8 mouse cellular contexts compared by ENCODE assay signal in the genomic region with DNA sequence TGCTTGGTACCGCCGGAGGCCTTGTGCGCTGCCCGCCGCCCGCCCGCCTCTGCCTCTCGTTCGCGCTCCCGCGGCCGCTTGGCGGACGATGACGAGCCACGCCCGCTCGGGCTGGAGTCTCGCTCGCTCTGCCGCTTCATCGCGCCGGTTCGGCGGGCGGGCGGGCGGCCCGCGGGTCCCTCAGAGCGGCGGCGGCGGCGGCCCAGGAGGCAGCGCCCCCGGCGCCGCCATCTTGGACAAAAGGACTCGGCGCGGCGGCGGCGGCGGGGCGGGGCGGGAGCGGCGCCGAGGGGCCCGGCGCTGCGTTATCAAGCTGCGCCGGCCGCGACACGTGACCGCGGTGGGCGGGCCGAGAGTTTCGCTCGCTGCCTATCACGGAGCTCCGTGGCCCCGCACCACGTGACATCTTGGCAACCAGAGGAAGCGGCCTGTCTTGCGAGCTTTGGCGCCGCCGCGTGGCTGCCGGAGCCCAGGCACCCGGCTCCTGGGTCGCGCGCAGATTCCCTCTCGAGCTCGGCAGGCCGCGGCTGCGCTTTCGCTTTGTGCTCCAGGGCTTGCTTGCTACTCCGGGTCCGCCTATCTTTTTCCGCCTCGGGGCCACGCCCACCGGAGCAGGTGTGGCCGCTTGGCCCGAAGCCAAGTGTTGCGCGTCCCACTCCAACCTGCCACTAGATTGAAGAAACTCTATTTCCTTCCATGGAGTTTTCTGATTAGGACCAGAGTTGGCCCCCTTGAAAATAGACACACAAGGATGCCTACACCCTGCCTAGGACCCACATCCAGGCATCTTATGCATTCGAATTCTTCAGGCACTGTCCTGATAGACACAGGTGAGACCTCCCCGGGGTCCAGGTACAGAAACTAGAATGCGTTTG. TPM values are rescaled to one million over a fixed set of nuclear protein-coding genes. Genes with fewer than 3 reads are reported as not detected.
DNase-seq lines count a peak whose midpoint lies in the region; ATAC-seq and TF ChIP-seq lines count a peak whose summit lies in the region.

A gene (minus strand): TSS at position 601 of the 875 bp plus-strand sequence.

- H3K4me3 ChIP-seq in ES-Bruce4 (ENCODE audit: low read depth, low read length): peak within 1 kb of the TSS; percentile 94
- H3K4me3 ChIP-seq in forebrain, embryonic 13.5 days: peak within 1 kb of the TSS; percentile 97
- H3K4me3 ChIP-seq in liver, postnatal 0 days (ENCODE audit: low read depth, low read length): peak within 1 kb of the TSS; percentile 94
- peak within 1 kb of the TSS; percentile 93 for H3K4me3 ChIP-seq in neural tube, embryonic 14.5 days (ENCODE audit: low read depth, low read length)

- peak; percentile 66 for TF ChIP-seq CTCF in ES-Bruce4 (IDR thresholded peaks at IDR 0.05; ENCODE audit: low read depth, low read length)
- TF ChIP-seq CTCF in liver, postnatal 0 days (IDR thresholded peaks at IDR 0.05; ENCODE audit: low read depth): peak; percentile 91

- no peaks in the 10 kb centered on the region for H3K9me3 ChIP-seq in ES-Bruce4 (replicated peaks; ENCODE audit: control insufficient read depth, insufficient read depth, low read length, poor library complexity, severe bottlenecking)
- no peaks in the 10 kb centered on the region for H3K9me3 ChIP-seq in forebrain, embryonic 13.5 days (replicated peaks)
- H3K9me3 ChIP-seq in liver, postnatal 0 days (ENCODE audit: low read length): no peaks in the 10 kb centered on the region
- H3K9me3 ChIP-seq in neural tube, embryonic 14.5 days (ENCODE audit: control insufficient read depth, low read length): no peaks in the 10 kb centered on the region

- peak; percentile 57; the same call in 1 of the 2 replicates for ATAC-seq in cerebellum, adult (ENCODE audit: insufficient number of reproducible peaks, low FRiP score, low TSS enrichment)
- peak; percentile 81 for ATAC-seq in forebrain, embryonic 13.5 days
- ATAC-seq in liver, postnatal 0 days: peak; percentile 75
- peak; percentile 68 for ATAC-seq in neural tube, embryonic 14.5 days (ENCODE audit: low read depth)

- peak; percentile 98 to 99 for DNase-seq in heart, postnatal 10 days
- peak; percentile 84 for DNase-seq in large intestine, adult 2 months (ENCODE audit: low read depth, low spot score)
- DNase-seq in liver, postnatal 0 days: peak; percentile 99
- peak; percentile 99 for DNase-seq in testis, postnatal 10 days (ENCODE audit: low spot score)

- WGBS in forebrain, embryonic 13.5 days: 5% methylated on average over 34 of the region's 101 CpGs
- 1% methylated on average over 101 of the region's 101 CpGs for WGBS in large intestine, adult 2 months
- 3% methylated on average over 50 of the region's 101 CpGs for WGBS in liver, postnatal 0 days (ENCODE audit: insufficient replicate concordance)
- 3% methylated on average over 72 of the region's 101 CpGs for WGBS in neural tube, embryonic 14.5 days

- TF ChIP-seq POLR2A in ES-Bruce4 (IDR thresholded peaks at IDR 0.05; ENCODE audit: insufficient read depth, low read length): no peak

- no peaks in the 10 kb centered on the region for H3K27me3 ChIP-seq in ES-Bruce4 (ENCODE audit: control insufficient read depth, insufficient read depth, low read length, poor library complexity, severe bottlenecking)
- no peaks in the 10 kb centered on the region for H3K27me3 ChIP-seq in forebrain, embryonic 13.5 days
- H3K27me3 ChIP-seq in liver, postnatal 0 days (ENCODE audit: insufficient read depth, low read length): no peaks in the 10 kb centered on the region
- H3K27me3 ChIP-seq in neural tube, embryonic 14.5 days (ENCODE audit: control insufficient read depth, insufficient read depth, low read length): no peaks in the 10 kb centered on the region

- TF ChIP-seq EP300 in ES-Bruce4 (IDR thresholded peaks at IDR 0.05; ENCODE audit: insufficient read depth, low read depth, low read length): no peak
- no peak for TF ChIP-seq EP300 in liver, postnatal 0 days (IDR thresholded peaks at IDR 0.05; ENCODE audit: low read depth)

- H3K9ac ChIP-seq in ES-Bruce4 (ENCODE audit: low read depth, poor library complexity, severe bottlenecking): peak within 1 kb of the TSS; percentile 97
- H3K9ac ChIP-seq in forebrain, embryonic 13.5 days: peak within 1 kb of the TSS; percentile 99
- peak within 1 kb of the TSS; percentile 93 for H3K9ac ChIP-seq in liver, postnatal 0 days (replicated peaks)
- peak within 1 kb of the TSS; percentile 99 for H3K9ac ChIP-seq in neural tube, embryonic 14.5 days (replicated peaks; ENCODE audit: low read depth, low read length)

- peak within 1 kb of the TSS; percentile 98 for H3K4me2 ChIP-seq in forebrain, embryonic 13.5 days
- H3K4me2 ChIP-seq in liver, postnatal 0 days (ENCODE audit: low read depth, low read length): peak within 1 kb of the TSS; percentile 98
- H3K4me2 ChIP-seq in neural tube, embryonic 14.5 days (ENCODE audit: low read depth, low read length): peak within 1 kb of the TSS; percentile 99

- peak within 1 kb of the TSS; percentile 75 for H3K27ac ChIP-seq in ES-Bruce4 (ENCODE audit: insufficient read depth, low read length)
- peak within 1 kb of the TSS; percentile 88 for H3K27ac ChIP-seq in forebrain, embryonic 13.5 days
- H3K27ac ChIP-seq in liver, postnatal 0 days (ENCODE audit: low read depth): peak within 1 kb of the TSS; percentile 85
- H3K27ac ChIP-seq in neural tube, embryonic 14.5 days (ENCODE audit: low read depth, low read length): peak within 1 kb of the TSS; percentile 94

- peaks cover 26% of the 10 kb centered on the region for H3K36me3 ChIP-seq in ES-Bruce4 (ENCODE audit: control insufficient read depth, insufficient read depth, low read length, poor library complexity, severe bottlenecking)
- peaks cover 66% of the 10 kb centered on the region for H3K36me3 ChIP-seq in forebrain, embryonic 13.5 days (ENCODE audit: poor library complexity, severe bottlenecking)
- peaks cover 43% of the 10 kb centered on the region for H3K36me3 ChIP-seq in liver, postnatal 0 days (replicated peaks; ENCODE audit: insufficient read depth, low read length)
- H3K36me3 ChIP-seq in neural tube, embryonic 14.5 days (ENCODE audit: control insufficient read depth, insufficient read depth, low read length): peaks cover 49% of the 10 kb centered on the region

- peaks cover 2% of the 10 kb centered on the region for H3K4me1 ChIP-seq in ES-Bruce4 (ENCODE audit: control insufficient read depth, insufficient read depth, low read length)
- H3K4me1 ChIP-seq in forebrain, embryonic 13.5 days: peaks cover 75% of the 10 kb centered on the region
- peaks cover 48% of the 10 kb centered on the region for H3K4me1 ChIP-seq in liver, postnatal 0 days (ENCODE audit: insufficient read depth)
- H3K4me1 ChIP-seq in neural tube, embryonic 14.5 days (ENCODE audit: control insufficient read depth, insufficient read depth, low read length): peaks cover 52% of the 10 kb centered on the region

- intact Hi-C loops in heart, postnatal 10 days (cut with DNase I): loop anchor here (2.0 kb wide), 2 partner anchors 64 to 200 kb away; no protein-coding TSS in a partner anchor

RNA-seq across cellular contexts. Expression of the gene that starts here (rescaled TPM):
- polyA plus RNA-seq in ES-Bruce4 (2011; ENCODE audit: insufficient read depth, insufficient read length, low read depth, missing spikeins): 36.9 and 40.2 TPM in 2 replicates
- polyA plus RNA-seq in forebrain, embryonic 13.5 days (2015; fragmentation: Nextera tagmentation; extraction: Ambion mirVana): 14.0 and 14.2 TPM in 2 replicates
- 10 to 100 TPM; 18.1 to 19.8 TPM for total RNA-seq in heart, postnatal 10 days (2021)
- polyA plus RNA-seq in large intestine, adult 2 months (2012; rRNA removed): 9.3 and 10.0 TPM in 2 replicates
- 1.4 and 2.2 TPM in 2 replicates for polyA plus RNA-seq in liver, postnatal 0 days (2015; fragmentation: Nextera tagmentation; extraction: Ambion mirVana)
- polyA plus RNA-seq in neural tube, embryonic 14.5 days (2014; fragmentation: Nextera tagmentation; extraction: Ambion mirVana): 20.0 and 22.1 TPM in 2 replicates

Comparison
In these comparisons a context has a peak if more than half of its experiments do, and no peak if none do; other contexts are left out.
1. Peak in every context shown above with its lines: DNase-seq, ATAC-seq, H3K4me3 ChIP-seq and H3K27ac ChIP-seq.